Mouse (Mus musculus) cerebral cortex, adult 2 months (tissue): ENCODE results near the gene Hnrnpab.

Experiments used
- WGBS: fragments of 180-500 bp; shearing (Covaris S2); methylation state at CpG from one replicate; pipeline ENCODE4 v1.1.7; 2018; 5-methylcytosine and 5-hydroxymethylcytosine counted together

Hnrnpab gene

GRCm38 (mm10) chr11:51635127-51635524 is 28.5 kb upstream of the Hnrnpab start:
- 2% methylated on average over 6 of the region's 6 CpGs for WGBS

DNA sequence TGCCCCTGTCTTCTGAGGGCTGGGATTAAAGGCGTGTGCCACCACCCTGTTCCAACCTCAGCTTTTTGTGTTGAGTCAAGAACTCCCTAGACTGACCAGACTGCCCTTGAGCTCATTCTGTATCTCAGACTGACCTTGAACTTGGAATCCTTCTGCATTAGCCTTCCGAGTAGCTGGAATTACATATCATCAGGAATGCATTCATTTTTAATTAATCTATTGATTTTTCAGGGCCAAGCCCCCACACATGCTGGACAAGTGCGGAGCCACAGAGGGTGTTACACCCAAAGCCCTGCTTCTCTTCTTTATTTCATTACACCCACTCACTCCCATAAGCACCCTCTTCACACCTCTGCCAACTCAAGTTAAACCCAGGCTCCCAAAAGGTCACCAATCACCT is 27.1 kb upstream of the Hnrnpab start:
- WGBS: 88% methylated on average over 3 of the region's 3 CpGs

DNA sequence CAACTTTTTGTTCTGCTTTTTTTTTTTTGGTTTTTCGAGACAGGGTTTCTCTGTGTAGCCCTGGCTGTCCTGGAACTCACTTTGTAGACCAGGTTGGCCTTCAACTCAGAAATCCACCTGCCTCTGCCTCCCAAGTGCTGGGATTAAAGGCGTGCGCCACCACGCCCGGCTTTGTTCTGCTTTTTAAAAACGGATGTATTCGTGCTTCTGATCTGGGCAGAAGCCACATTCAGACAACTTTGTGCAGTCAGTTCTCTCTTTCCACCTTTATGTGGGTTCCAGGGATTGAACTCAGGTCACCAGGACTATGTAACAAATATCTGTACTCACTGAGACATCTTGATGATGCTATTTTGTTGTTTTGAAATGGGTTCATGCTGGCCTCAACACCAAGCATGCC is 26.6 kb upstream of the Hnrnpab start:
- 88% methylated on average over 7 of the region's 7 CpGs for WGBS

DNA sequence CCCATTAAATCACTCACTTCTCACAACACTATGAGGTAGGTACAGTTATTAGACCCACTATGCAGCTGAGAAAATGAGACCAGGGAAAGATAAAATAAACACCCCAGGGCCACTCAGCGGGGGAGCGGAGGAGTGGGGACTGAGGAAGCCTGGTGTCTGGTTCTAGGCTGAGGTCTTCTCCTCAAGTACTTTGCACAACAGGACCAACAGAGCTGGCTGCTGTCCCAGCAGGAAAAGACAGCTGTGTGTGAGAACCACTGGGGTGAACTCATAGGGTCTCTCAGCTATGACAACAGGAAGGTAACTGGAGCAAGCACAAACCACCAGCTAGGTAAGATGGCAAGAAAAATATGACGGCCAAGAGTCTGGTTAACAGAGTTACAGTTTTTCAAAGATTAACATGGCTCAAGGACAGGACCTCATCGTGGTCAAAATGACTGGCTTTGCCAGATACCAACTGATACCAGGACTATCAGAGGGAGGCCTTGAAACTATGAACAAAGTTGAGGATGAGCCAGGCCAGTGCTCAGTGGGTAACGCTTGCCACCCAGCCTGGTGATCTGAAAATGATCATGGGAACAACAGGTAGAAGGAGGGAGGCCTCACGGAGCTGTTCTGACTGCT is 25.6 kb upstream of the Hnrnpab start:
- WGBS: 81% methylated on average over 6 of the region's 6 CpGs

- 57% methylated on average over 15 of the region's 15 CpGs for WGBS
Observed at GRCm38 (mm10) chr11:51629651-51630314, 23.1 kb upstream of the Hnrnpab start.

DNA sequence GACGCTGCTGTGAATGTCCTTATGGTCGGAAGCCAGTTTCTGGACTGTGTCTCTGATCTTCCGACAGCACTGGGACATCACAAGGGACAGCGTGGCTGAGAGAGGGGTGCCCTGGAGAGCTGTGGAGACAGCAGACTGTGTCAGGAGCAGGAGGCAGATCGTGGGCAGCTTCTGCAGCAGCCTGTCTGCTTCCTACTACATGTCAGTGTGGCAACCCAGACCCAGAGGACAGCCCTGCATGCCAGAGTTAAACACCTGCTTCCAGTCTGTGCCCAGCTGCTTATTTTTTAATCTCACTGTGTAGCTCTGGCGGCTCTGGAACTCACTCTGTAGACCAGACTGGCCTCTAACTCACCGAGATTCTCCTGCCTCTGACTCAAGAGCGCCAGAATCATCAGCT is 21.3 kb upstream of the Hnrnpab start:
- WGBS: 63% methylated on average over 8 of the region's 8 CpGs

DNA sequence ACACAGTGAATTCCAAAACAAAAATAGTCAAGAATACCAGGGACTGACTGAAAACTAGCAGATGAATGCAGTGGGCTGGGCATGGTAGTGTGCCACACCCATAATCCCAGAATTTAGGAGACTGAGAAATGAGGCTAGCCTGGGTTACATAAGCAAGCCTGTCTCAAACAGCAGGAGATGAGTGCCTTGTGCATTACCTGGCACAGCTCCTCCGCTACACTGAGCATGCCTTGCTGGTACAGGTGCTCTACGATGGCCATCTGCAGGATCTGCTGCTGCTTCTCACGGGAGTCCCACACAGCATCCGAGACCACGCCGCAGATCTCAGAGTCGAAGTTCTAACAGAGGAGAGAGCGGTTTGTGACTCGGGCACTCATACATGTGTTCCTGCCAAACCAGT is 20.8 kb upstream of the Hnrnpab start:
- 59% methylated on average over 9 of the region's 9 CpGs for WGBS

GRCm38 (mm10) chr11:51625187-51625820 is 18.7 kb upstream of the Hnrnpab start:
- WGBS: 74% methylated on average over 5 of the region's 5 CpGs

DNA sequence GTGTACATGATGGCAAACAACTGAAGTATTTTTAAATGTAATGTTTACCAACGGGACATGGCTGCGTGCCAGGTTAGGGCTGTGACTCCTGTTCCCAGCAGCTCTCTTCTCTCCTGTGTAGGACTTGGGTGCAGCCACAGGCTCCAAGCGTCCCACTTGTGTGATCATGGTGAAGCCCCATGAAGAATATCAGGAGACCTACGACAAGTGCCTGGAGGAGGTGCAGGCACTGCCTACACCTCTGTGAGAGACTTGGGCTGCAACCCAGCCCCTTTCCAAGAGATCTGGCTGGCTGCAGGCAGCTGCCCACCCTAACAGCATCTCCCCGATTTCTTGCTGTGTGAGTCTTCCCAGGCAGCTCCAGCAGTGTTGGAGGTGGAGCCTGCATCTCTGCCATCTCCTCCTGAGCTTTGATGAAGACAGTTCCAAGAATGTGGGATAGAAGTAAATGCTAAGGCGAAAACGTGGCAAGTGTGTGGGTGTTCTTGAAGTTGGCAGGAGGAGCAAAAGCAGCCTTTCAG is 16.4 kb upstream of the Hnrnpab start:
- 47% methylated on average over 7 of the region's 7 CpGs for WGBS

- 80% methylated on average over 2 of the region's 2 CpGs for WGBS
Observed at GRCm38 (mm10) chr11:51621776-51622175, 15.1 kb upstream of the Hnrnpab start.

GRCm38 (mm10) chr11:51620084-51620483 is 13.4 kb upstream of the Hnrnpab start:
- 2% methylated on average over 11 of the region's 11 CpGs for WGBS

DNA sequence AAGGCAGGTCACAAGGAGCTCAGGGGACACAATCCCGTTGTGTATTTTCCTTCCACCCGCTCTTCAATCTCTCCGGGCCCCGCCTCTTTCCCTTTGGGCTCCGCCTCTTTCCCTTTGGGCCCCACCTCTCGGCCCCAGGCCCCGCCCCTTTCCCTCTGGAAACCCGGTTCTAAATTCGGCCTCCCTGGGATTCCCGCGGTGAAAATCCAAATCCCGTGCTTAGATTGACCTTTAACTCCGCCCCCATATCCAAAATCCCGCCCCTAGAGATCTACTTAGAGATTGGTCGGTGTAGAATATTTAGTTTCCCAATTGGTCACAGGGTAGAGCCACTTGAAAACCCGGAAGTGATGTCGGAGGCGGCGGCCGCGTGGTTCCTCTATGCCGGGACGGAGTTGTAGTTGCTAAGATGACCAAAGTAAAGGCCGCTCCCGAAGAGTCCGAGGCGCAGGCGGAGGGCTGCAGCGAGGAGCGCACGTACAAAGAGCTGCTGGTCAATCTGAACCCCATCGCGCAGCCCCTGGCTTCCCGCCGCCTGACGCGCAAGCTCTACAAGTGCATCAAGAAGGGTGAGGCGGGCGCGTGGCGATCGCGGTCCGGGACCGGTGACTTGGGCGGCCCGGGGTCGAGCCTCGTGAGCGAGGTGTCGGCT is 12.9 kb upstream of the Hnrnpab start, which contains the start of gene Nhp2:
TSS of gene Nhp2 (plus strand) at position 327 of the 652 bp plus-strand sequence.
- WGBS: under 1% methylated on average over 51 of the region's 51 CpGs

DNA sequence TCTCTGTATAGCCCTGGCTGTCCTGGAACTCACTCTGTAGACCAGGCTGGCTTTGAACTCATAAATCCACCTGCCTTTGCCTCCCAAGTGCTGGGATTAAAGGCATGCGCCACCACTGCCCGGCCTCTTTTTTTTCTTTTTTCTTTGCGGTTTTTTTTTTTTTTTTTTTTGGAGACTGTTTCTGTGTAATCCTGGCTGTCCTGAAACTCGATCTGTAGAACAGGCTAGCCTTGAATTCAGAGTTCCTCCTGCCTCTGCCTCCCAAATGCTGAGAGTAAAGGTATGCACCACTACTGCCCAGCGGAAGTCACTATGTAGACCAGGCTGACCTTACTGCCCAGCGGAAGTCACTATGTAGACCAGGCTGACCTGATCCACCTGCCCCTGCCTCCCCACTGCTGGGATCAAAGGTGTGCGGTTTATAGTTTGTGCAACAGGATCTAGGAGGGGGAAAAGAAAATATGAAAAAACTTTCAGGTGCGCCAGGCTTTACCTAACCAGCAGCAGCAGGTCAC is 12.3 kb upstream of the Hnrnpab start:
- WGBS: 50% methylated on average over 8 of the region's 8 CpGs

- WGBS: under 1% methylated on average over 4 of the region's 4 CpGs
Observed at GRCm38 (mm10) chr11:51617693-51618092, 11.0 kb upstream of the Hnrnpab start.

GRCm38 (mm10) chr11:51616113-51616512 is 9.5 kb upstream of the Hnrnpab start:
- WGBS: 92% methylated on average over 7 of the region's 7 CpGs

DNA sequence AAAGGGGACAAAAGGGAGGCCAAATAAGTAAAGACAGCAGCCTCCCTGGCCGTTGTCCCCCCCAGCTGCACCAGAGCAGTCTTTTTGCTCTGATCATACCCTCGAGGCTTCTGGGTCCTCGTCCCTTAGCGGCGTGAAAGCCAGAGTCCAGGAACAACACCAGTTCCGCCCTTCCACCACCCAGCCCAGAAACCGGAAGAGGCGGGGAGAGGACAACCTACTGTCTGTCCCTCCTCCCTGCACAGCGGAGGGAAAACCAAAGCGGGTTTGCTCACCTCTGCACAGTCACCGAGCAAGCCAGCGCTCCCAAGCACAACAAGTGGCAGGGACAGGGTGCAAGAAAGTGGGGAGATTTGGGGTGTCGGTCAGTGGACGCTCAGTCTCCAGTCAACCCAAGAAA is 9.0 kb upstream of the Hnrnpab start:
- WGBS: 4% methylated on average over 14 of the region's 14 CpGs

DNA sequence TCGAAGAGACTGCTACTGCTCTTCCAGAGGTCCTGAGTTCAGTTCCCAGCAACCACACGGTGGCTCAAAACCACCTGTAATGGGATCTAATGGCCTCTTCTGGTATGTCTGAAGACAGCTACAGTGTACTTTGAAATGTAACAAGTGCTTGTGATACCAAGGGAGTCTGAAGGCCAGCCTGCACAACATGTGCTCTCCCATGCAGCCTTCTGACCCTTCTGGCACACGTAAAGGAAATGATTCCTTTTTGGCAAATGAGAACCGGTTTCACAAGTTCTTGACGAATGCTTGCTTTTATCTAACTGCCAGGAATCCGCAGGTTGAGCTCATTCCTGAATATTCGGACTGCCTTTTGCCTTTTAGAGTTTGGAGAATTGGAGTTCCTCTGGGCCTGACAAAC is 8.5 kb upstream of the Hnrnpab start:
- WGBS: 37% methylated on average over 7 of the region's 7 CpGs

DNA sequence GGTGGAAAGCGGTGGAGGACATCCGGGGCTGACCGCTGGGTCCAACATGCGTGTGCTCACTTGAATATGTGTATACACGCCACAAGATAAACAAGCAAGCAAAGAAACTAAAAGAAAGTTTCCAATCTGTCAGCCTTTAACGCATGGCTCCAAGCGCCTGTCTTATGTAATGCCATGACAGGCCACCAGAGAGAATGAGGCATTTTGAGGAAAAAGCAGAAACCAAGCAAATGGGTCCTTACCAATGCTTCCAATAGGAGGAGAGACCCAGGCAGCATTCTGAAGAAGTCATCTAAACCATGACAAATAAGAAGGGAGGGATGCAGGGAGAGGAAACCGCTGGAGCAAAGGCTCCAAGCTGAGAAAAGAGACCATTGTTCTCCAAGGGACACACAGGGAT is 7.6 kb upstream of the Hnrnpab start:
- 75% methylated on average over 8 of the region's 8 CpGs for WGBS

DNA sequence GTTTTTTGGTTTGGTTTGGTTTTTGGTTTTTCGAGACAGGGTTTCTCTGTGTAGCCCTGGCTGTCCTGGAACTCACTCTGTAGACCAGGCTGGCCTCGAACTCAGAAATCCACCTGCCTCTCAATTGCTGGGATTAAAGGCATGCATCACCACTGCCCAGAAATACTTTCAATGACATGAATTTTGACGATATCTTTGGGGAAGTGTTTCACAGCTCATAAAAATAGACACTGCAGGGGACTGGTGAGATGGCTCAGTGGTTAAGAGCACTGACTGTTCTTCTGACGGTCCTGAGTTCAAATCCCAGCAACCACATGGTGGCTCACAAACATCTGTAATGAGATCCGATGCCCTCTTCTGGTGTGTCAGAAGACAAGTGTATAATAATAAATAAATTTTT is 3.3 kb upstream of the Hnrnpab start:
- WGBS: 77% methylated on average over 5 of the region's 5 CpGs

GRCm38 (mm10) chr11:51609266-51609909 is 2.7 kb upstream of the Hnrnpab start:
- WGBS: 80% methylated on average over 3 of the region's 3 CpGs

GRCm38 (mm10) chr11:51607096-51607738 is 570 bp upstream of the Hnrnpab start:
- WGBS: 7% methylated on average over 15 of the region's 15 CpGs
